Comparison of ENCODE assay signal across 9 mouse cellular contexts in the genomic region with DNA sequence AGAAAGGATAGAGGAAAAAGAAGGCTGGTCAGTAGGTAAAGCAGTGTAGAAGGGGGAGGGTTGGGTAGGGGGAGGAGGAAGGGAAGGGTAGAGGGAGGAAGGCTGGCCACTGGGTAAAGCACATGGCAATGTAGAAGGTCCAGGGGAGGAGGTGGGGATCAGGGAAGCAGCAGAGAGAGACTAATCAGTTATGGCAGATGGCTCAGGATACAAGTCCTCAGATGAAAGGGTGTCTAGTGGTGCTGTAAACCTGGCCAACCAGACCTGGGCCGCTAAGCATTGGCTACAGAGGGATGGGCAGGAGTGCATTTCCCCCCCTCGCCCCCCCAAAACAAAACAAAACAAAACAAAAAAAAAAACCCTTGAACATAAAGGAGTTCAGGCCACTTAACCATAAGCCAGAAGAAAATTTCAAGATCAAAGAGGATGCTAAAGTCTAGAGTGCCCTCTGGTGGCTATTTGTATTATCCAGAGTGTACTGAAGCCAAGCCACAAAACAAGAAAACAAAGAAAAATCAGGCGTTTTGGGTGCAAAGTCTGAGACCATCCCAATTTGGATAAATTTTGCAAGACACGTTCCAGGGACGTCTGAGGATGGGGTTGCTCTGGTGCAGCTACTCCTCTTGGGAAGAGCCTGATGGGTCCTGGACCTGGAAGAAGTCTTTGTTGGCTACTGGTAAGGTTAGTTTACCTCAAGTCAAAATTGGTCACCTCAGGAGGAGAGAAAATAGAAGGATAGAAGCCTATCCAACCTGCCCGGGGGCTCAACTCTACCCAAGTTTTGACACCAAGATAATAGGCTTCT. TPM values are rescaled to one million over a fixed set of nuclear protein-coding genes. Genes with fewer than 3 reads are reported as not detected.
DNase-seq lines count a peak whose midpoint lies in the region; ATAC-seq and TF ChIP-seq lines count a peak whose summit lies in the region.
"Had no signal": no experiment of that assay in that cellular context is flagged by ENCODE, and none has a peak within 500 bp of the region (broad histone marks: within the 10 kb centered on the region; RNA-seq: fewer than 3 reads in every experiment).

No protein-coding gene starts in this region.

- H3K9me3 ChIP-seq in forebrain, embryonic 16.5 days (ENCODE audit: control insufficient read depth, low read length): no peaks in the 10 kb centered on the region
- no peaks in the 10 kb centered on the region for H3K9me3 ChIP-seq in kidney, postnatal 0 days (replicated peaks; ENCODE audit: low read length)
- no peaks in the 10 kb centered on the region for H3K9me3 ChIP-seq in lung, embryonic 15.5 days
- H3K9me3 ChIP-seq: limb, embryonic 13.5 days had no signal

- no peak overlapping the region for H3K4me2 ChIP-seq in forebrain, embryonic 16.5 days (ENCODE audit: low read length)
- H3K4me2 ChIP-seq in kidney, postnatal 0 days (ENCODE audit: low read length): no peak overlapping the region
- no peak overlapping the region for H3K4me2 ChIP-seq in lung, embryonic 15.5 days
- H3K4me2 ChIP-seq: limb, embryonic 13.5 days had no signal

- no peak overlapping the region for H3K9ac ChIP-seq in forebrain, embryonic 16.5 days (replicated peaks; ENCODE audit: low read depth, low read length)
- H3K9ac ChIP-seq in kidney, postnatal 0 days (ENCODE audit: low read depth, low read length): no peak overlapping the region
- no peak overlapping the region for H3K9ac ChIP-seq in lung, embryonic 15.5 days
- H3K9ac ChIP-seq: limb, embryonic 13.5 days had no signal

- H3K4me1 ChIP-seq in forebrain, embryonic 16.5 days (replicated peaks; ENCODE audit: control insufficient read depth, insufficient read depth, low read length): no peaks in the 10 kb centered on the region
- H3K4me1 ChIP-seq in kidney, postnatal 0 days (replicated peaks; ENCODE audit: insufficient read depth, low read length): no peaks in the 10 kb centered on the region
- H3K4me1 ChIP-seq in lung, embryonic 15.5 days: no peaks in the 10 kb centered on the region
- H3K4me1 ChIP-seq: limb, embryonic 13.5 days had no signal

- peak; percentile 83 for TF ChIP-seq CTCF in kidney, postnatal 0 days (IDR thresholded peaks at IDR 0.05; ENCODE audit: low read depth)

- H3K27me3 ChIP-seq in forebrain, embryonic 16.5 days (replicated peaks; ENCODE audit: control insufficient read depth, insufficient read depth, low read length): no peaks in the 10 kb centered on the region
- H3K27me3 ChIP-seq in kidney, postnatal 0 days (ENCODE audit: insufficient read depth, low read length): no peaks in the 10 kb centered on the region
- no peaks in the 10 kb centered on the region for H3K27me3 ChIP-seq in lung, embryonic 15.5 days
- H3K27me3 ChIP-seq: limb, embryonic 13.5 days had no signal

- H3K27ac ChIP-seq in forebrain, embryonic 16.5 days (ENCODE audit: low read length): no peak overlapping the region
- H3K27ac ChIP-seq in kidney, postnatal 0 days: no peak overlapping the region
- no peak overlapping the region for H3K27ac ChIP-seq in lung, embryonic 15.5 days
- H3K27ac ChIP-seq: limb, embryonic 13.5 days had no signal

- no peaks in the 10 kb centered on the region for H3K36me3 ChIP-seq in forebrain, embryonic 16.5 days (ENCODE audit: control insufficient read depth, insufficient read depth)
- no peaks in the 10 kb centered on the region for H3K36me3 ChIP-seq in kidney, postnatal 0 days (ENCODE audit: insufficient read depth, low read length)
- H3K36me3 ChIP-seq in lung, embryonic 15.5 days: no peaks in the 10 kb centered on the region
- H3K36me3 ChIP-seq: limb, embryonic 13.5 days had no signal

- H3K4me3 ChIP-seq in forebrain, embryonic 16.5 days (replicated peaks; ENCODE audit: low read length): no peak overlapping the region
- H3K4me3 ChIP-seq in kidney, postnatal 0 days (replicated peaks; ENCODE audit: low read depth, low read length): no peak overlapping the region
- H3K4me3 ChIP-seq in lung, embryonic 15.5 days: no peak overlapping the region
- H3K4me3 ChIP-seq: limb, embryonic 13.5 days had no signal

- DNase-seq in frontal cortex, postnatal 14 days (ENCODE audit: low spot score in 2 of 2): no peak
- peak; percentile 79 for DNase-seq in CD4-positive, CD25-positive, alpha-beta regulatory T cell, adult 2 months (ENCODE audit: low read depth, low spot score)
- peak; percentile 34 to 53 for DNase-seq in cerebellum, adult 18-20 months
- DNase-seq in kidney, postnatal 0 days (ENCODE audit: low spot score): peak; percentile 84
- DNase-seq in retina, embryonic 14.5 days (ENCODE audit: low spot score): peak; percentile 84

- 11% methylated on average over 6 of the region's 6 CpGs for WGBS in forebrain, embryonic 16.5 days
- WGBS in kidney, postnatal 0 days: 14% methylated on average over 6 of the region's 6 CpGs
- 11% methylated on average over 6 of the region's 6 CpGs for WGBS in lung, embryonic 15.5 days

- ATAC-seq in frontal cortex, adult (ENCODE audit: low TSS enrichment): peak; percentile 91
- peak; percentile 71 for ATAC-seq in forebrain, embryonic 16.5 days
- ATAC-seq in kidney, postnatal 0 days (replicated peaks; ENCODE audit: low FRiP score, low read depth): no peak
- peak; percentile 59; the same call in 1 of the 2 replicates for ATAC-seq in lung, embryonic 15.5 days (ENCODE audit: borderline replicate concordance, extremely low read depth, low FRiP score, low TSS enrichment)

RNA-seq across cellular contexts. Expression of a gene that starts 10.4 kb away (rescaled TPM):
- polyA plus RNA-seq in forebrain, embryonic 16.5 days (2015; fragmentation: Nextera tagmentation; extraction: Ambion mirVana): 1.1 and 1.2 TPM in 2 replicates
- 3.0 and 3.2 TPM in 2 replicates for polyA plus RNA-seq in kidney, postnatal 0 days (2015; fragmentation: Nextera tagmentation; extraction: Ambion mirVana)
- 2.9 and 3.7 TPM in 2 replicates for polyA plus RNA-seq in lung, embryonic 15.5 days (2015; fragmentation: Nextera tagmentation; extraction: Ambion mirVana)

RNA-seq across cellular contexts. Expression of a gene that starts 35.1 kb away (rescaled TPM):
- 8.0 and 8.9 TPM in 2 replicates for polyA plus RNA-seq in forebrain, embryonic 16.5 days (2015; fragmentation: Nextera tagmentation; extraction: Ambion mirVana)
- polyA plus RNA-seq in kidney, postnatal 0 days (2015; fragmentation: Nextera tagmentation; extraction: Ambion mirVana): 2.7 and 3.6 TPM in 2 replicates
- polyA plus RNA-seq in lung, embryonic 15.5 days (2015; fragmentation: Nextera tagmentation; extraction: Ambion mirVana): 5.9 and 6.4 TPM in 2 replicates

Comparison
In these comparisons a context has a peak if more than half of its experiments do, and no peak if none do; other contexts are left out.
1. DNase-seq: peak in CD4-positive, CD25-positive, alpha-beta regulatory T cell, adult 2 months (single experiment), cerebellum, adult 18-20 months (2 of 2), kidney, postnatal 0 days (single experiment) and retina, embryonic 14.5 days (single experiment); none in frontal cortex, postnatal 14 days (0 of 2).